Mouse (Mus musculus) left cerebral cortex, adult 2 months (tissue): Measurements from ENCODE around the gene Gpr34. TPM values are rescaled to one million over a fixed set of nuclear protein-coding genes. Genes with fewer than 3 reads are reported as not detected.

Source experiments
- DNase-seq, 2 experiments: peaks; one replicate each; pipeline ENCODE4 v3.0.0; 2021 to 2022; ENCODE audit warnings: low spot score in 2 of 2, mixed read lengths in 1 of 2; ENCODE audit errors: extremely low spot score in 1 of 2
- H3K27ac ChIP-seq: fragments of 200-600 bp; 2 replicates; pipeline ENCODE4 v1.8.1; 2022
- H3K4me3 ChIP-seq: fragments of 200-600 bp; 2 replicates; pipeline ENCODE4 v1.8.1; 2022
- CTCF ChIP-seq: fragments of 200-600 bp; IDR thresholded peaks from 2 replicates; pipeline ENCODE4 v1.8.1; 2022; ENCODE audit warnings: antibody characterized with exemption, mild to moderate bottlenecking, moderate library complexity
- intact Hi-C: fragments of 180-260 bp; cut with DNase I; formaldehyde crosslinking; loops from one replicate; pipeline ENCODE4 v1.15.1; 2025
- long read RNA-seq, 2 experiments: library from polyadenylated mRNA; stranded (forward); transcript quantifications; one replicate each; pipeline ENCODE4 v2.0.0; 2021; ENCODE audit warnings: borderline mapping rate in 2 of 2
- total RNA-seq, 2 experiments: library from RNA; stranded (reverse); gene quantifications; 2 replicates each; pipeline ENCODE4 v1.2.3; 2021

Gene Gpr34
- 10 to 100 TPM in 1 of 2 experiments, 1 to 10 TPM in 1; 7.6 to 10.5 TPM for total RNA-seq
- long read RNA-seq, experiment 1, transcript Gpr34-202 (3 exons, 1,898 nt) = major isoform, 6 of 6 reads
- long read RNA-seq, experiment 1, partial matches to known transcripts = 0 of 6 reads
- long read RNA-seq, experiment 1, other reads (novel, unspliced or antisense) = 0 of 6 reads
- long read RNA-seq, experiment 2, transcript Gpr34-202 (3 exons, 1,898 nt) = major isoform, 8 of 11 reads
- long read RNA-seq, experiment 2, partial matches to known transcripts = 1 of 11 reads
- long read RNA-seq, experiment 2, other reads (novel, unspliced or antisense) = 1 of 11 reads

DNA sequence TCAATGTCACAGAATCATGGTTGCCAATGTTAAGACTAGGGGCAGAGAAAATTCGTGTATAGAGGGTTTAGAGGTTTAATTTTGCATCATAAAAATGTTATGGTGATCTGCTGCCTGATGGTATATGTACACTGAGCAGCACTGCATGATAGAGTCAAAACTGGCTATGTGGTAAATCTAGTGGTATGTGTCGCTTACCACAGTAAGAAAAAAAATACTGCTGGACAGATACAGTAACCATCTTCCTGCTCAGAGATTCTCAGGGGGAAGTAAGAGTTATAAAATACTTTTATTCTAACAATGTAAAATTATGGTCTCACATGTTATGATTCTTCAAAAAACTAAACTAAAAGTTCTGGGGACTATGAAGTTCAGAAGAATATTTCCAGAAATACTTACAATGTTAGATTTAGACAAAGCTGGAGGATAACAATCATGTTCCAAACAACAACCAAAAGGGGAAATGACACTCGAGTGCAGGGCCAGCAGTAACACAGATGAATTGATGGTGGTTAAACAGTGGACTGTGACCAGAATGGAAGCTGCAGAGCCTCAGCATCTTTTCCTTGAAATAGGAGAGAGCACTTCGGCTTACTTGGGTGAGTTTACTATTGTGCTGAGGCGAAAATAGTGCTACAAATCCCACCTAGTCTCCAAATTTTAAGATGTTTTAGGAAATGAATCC lies at the start of gene Gpr34:
Gene Gpr34 (plus strand): TSS at position 491 of the 685 bp plus-strand sequence.
- Histone ChIP-seq H3K27ac (peak within 1 kb of the TSS; percentile 15; the same call in 1 of the 2 replicates), H3K4me3 (no peak within 1 kb of the TSS)
- DNase-seq = no peak
- no peak for TF ChIP-seq CTCF
- intact Hi-C loops = no loop called here

GRCm38 (mm10) chrX:13599373-13599772 lies 32.5 kb upstream of the Gpr34 start:
- no peak for TF ChIP-seq CTCF
- intact Hi-C loops = no loop called here
- Histone ChIP-seq H3K27ac (no peak overlapping the region), H3K4me3 (no peak overlapping the region)
- DNase-seq = no peak

DNA sequence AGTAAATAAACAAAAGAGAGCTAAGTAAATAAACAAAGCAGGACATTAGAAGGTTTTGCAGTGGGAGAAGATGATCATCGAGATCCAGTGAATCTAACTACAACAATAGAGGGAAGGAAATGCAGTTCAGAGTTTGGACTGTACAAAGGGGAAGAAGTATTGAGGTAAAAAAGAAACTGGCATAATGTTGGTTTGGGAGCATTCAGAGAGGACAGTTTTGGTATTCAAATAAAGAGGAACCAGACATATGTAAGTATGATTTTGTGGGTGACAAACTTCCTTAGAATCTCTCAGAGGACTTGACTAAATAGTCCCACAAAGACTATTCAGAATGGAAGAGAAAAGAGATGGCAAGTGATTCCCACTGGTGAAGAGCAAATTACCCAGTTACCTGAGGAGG lies 31.9 kb upstream of the Gpr34 start:
- intact Hi-C loops = no loop called here
- no peak for DNase-seq
- H3K27ac ChIP-seq = no peak overlapping the region
- H3K4me3 ChIP-seq = no peak overlapping the region
- no peak for TF ChIP-seq CTCF

- no peak for TF ChIP-seq CTCF
- Histone ChIP-seq H3K4me3 (no peak overlapping the region), H3K27ac (no peak overlapping the region)
- intact Hi-C loops = no loop called here
- no peak for DNase-seq
These were observed 25.1 kb upstream of the Gpr34 start for GRCm38 (mm10) chrX:13606741-13607140.

DNA sequence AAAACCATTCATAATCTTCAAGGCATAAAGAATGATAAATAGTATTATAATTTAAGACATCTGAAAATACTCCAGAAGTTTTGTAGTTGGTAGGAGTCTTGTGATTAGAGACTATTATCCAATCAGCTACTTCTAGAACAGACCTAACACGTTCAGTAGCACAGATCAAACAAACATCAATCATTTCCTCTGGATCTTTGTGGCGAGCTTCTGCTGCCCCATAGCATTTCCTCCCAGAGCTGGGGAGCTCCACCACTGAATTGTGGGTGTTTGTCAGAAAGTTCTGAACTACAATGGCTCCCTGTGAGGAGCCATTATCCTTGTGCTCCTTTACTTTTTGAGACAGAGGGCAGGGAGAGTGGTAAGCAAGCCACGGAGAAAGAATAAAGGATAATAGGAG lies 24.1 kb upstream of the Gpr34 start:
- DNase-seq = no peak
- intact Hi-C loops = no loop called here
- H3K27ac ChIP-seq = no peak overlapping the region
- H3K4me3 ChIP-seq = no peak overlapping the region
- TF ChIP-seq CTCF = no peak

DNA sequence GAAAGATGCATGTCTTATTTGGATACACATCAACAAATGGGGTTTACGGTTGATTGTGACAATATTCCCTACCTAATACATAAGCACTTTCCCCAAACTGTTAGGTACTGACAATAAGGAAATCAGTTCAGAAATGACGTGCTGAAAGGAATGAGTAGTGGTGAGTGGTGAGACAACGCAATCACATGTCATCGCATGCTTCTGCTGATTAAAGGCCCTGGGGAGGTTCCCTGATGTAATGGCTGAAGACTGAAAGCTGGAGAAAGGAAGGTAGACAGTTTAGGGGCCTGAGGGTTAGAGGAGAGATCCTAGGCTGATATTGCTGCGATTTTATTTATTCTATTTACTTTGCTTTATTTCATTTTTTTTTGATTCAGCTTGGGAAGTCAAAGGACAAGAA lies 20.8 kb upstream of the Gpr34 start:
- no peak for DNase-seq
- no peak for TF ChIP-seq CTCF
- H3K4me3 ChIP-seq = no peak overlapping the region
- intact Hi-C loops = no loop called here
- no peak overlapping the region for H3K27ac ChIP-seq

DNA sequence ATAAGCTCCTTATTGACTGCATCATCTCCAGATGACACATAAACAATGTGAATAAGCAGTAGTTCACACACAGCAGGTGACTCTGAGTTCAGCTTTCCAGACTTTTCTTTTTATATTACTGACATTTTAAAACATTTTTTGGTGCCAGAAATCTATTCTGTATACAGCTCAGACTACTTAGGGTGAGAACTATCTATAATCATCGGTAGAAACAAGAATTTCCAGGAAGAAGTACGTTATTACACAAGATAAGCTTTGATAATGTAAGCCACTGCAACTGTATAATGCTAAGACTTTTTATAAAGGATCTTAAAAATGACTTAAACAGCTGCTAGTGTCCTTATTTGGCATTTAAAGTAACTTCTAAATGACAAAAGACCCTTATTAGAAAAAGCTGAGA lies 19.8 kb upstream of the Gpr34 start:
- intact Hi-C loops = no loop called here
- DNase-seq = no peak
- no peak for TF ChIP-seq CTCF
- Histone ChIP-seq H3K4me3 (no peak overlapping the region), H3K27ac (no peak overlapping the region)

- Histone ChIP-seq H3K4me3 (no peak overlapping the region), H3K27ac (no peak overlapping the region)
- no peak for DNase-seq
- intact Hi-C loops = no loop called here
- TF ChIP-seq CTCF = no peak
These were observed 15.2 kb upstream of the Gpr34 start for GRCm38 (mm10) chrX:13616726-13617125.

DNA sequence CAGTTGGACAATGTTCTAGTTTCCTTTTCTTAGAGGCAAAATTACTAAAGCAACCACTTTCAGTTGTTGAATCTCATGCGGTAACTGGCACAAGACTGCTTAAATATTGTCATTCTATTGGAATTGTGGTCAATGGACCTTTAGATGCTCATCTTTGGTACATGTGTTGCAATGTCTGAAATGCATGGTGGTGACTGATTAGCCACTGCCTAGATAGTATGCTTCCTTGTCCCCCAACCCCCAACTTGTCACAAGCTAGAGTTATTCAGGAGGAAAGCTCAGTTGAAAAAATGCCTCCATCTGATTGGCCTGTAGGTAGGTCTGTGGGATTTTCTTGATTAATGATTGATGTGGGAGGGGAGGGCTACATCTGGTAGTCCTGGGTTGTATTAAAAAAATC lies 14.6 kb upstream of the Gpr34 start:
- no peak for TF ChIP-seq CTCF
- Histone ChIP-seq H3K4me3 (no peak overlapping the region), H3K27ac (no peak overlapping the region)
- no peak for DNase-seq
- intact Hi-C loops = no loop called here

DNA sequence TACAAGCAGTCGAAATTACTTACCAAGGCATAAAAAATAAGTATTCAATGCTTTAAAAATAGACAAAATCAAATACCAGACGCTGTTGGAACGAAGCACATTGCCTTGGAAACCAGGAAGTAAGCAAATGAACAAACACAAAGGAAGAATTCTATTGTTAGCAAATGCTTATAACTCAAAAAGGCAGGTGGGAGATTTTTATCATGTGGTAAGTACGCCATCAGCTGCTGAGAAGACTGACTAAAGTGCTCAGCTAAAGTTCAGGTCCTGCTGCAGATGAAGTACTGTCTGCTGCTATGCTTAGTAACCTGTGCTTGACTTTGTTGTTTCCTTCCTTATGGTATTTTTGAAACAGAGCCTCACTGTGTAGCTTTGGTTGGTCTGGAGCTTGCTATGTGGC lies 13.4 kb upstream of the Gpr34 start:
- TF ChIP-seq CTCF = no peak
- Histone ChIP-seq H3K4me3 (no peak overlapping the region), H3K27ac (no peak overlapping the region)
- intact Hi-C loops = no loop called here
- DNase-seq = no peak

DNA sequence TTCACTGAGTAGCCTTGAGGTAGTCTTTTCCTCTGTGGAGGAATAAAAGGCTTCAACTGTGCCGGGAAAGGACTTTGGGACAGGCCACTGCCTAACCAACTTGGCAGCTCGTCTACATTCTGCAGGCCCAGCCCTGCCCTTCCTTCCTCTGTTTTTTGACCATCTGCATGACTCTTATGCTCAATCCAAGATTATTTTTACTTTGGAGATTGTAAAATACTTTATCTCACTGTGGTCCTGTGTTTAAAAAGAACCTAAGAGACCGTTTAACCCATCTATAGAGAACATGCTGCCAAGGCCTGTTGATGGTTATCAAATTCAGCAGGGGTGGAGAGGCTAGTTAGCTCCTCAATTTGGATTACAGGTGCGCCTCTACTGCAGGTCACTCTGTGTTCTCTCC lies 10.4 kb upstream of the Gpr34 start:
- H3K4me3 ChIP-seq = no peak overlapping the region
- intact Hi-C loops = no loop called here
- no peak for TF ChIP-seq CTCF
- DNase-seq = no peak
- H3K27ac ChIP-seq = no peak overlapping the region

- intact Hi-C loops = no loop called here
These were observed 9.2 kb upstream of the Gpr34 start for GRCm38 (mm10) chrX:13622654-13623053.

DNA sequence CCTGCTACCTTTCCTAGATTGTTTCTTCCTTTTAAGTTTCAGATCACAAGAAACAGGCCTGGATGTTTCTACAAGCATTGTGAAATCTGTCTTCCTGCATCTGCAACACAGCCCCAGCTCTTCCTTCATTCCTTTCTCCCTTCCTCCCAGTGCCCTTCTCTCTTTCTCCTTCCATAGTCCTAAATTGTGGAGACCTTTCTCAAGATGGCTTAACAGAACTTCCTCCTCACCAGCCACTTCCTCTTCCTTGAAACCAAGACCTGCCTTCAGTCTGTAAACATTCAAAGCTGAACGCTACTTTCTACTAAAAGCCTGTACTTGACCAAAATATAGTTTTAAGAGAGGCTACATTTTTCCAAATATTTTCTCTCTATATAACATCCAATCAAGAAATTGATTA lies 4.5 kb downstream of the Gpr34 start:
- no peak for TF ChIP-seq CTCF
- DNase-seq = no peak
- intact Hi-C loops = no loop called here
- Histone ChIP-seq H3K27ac (no peak overlapping the region), H3K4me3 (no peak overlapping the region)

More at GRCm38 (mm10) chrX:13622654-13623053, 9.2 kb upstream of the Gpr34 start:
- H3K4me3 ChIP-seq = no peak overlapping the region
- no peak for TF ChIP-seq CTCF
- H3K27ac ChIP-seq = no peak overlapping the region
- no peak for DNase-seq
